Mouse (Mus musculus) embryonic facial prominence, embryonic 13.5 days (tissue): ENCODE results near the gene Nfib. TPM values are rescaled to one million over a fixed set of nuclear protein-coding genes. Genes with fewer than 3 reads are reported as not detected.

Source experiments
- ATAC-seq: fragments of 200-750 bp; cut with Nextera tagmentation; 2 replicates; pipeline ENCODE4 v1.8.0; 2017; ENCODE audit warnings: low read depth; ENCODE audit not compliant: insufficient number of reproducible peaks, insufficient read depth, low FRiP score, low TSS enrichment
- H3K27ac ChIP-seq: fragments of 300-500 bp; sonication (generic); 2 replicates; pipeline ENCODE4 v1.5.1; 2015; ENCODE audit warnings: moderate library complexity, mild to moderate bottlenecking, inconsistent platforms
- H3K27me3 ChIP-seq: fragments of 300-500 bp; sonication (generic); 2 replicates; pipeline ENCODE4 v1.6.1; 2015; ENCODE audit warnings: mild to moderate bottlenecking, inconsistent platforms
- H3K36me3 ChIP-seq: fragments of 300-500 bp; sonication (generic); 2 replicates; pipeline ENCODE4 v1.6.1; 2015; ENCODE audit warnings: mild to moderate bottlenecking, inconsistent platforms
- H3K4me1 ChIP-seq: fragments of 300-500 bp; sonication (generic); 2 replicates; pipeline ENCODE4 v1.6.1; 2015; ENCODE audit warnings: inconsistent platforms
- H3K4me2 ChIP-seq: fragments of 300-500 bp; sonication (generic); 2 replicates; pipeline ENCODE4 v1.6.1; 2015; ENCODE audit warnings: moderate library complexity, mild to moderate bottlenecking, inconsistent platforms
- H3K4me3 ChIP-seq: fragments of 300-500 bp; sonication (generic); 2 replicates; pipeline ENCODE4 v1.5.1; 2015; ENCODE audit warnings: mild to moderate bottlenecking, inconsistent platforms
- H3K9ac ChIP-seq: fragments of 300-500 bp; sonication (generic); 2 replicates; pipeline ENCODE4 v1.6.1; 2015; ENCODE audit warnings: mild to moderate bottlenecking, inconsistent platforms
- H3K9me3 ChIP-seq: fragments of 300-500 bp; sonication (generic); 2 replicates; pipeline ENCODE4 v1.6.1; 2016; ENCODE audit warnings: inconsistent platforms
- WGBS: fragments of 180-500 bp; shearing (Covaris S2); methylation state at CpG from one replicate; pipeline ENCODE4 v1.1.7; 2015; ENCODE audit warnings: mixed read lengths; 5-methylcytosine and 5-hydroxymethylcytosine counted together
- polyA plus RNA-seq: library from polyadenylated mRNA; unstranded; fragments of >200 nt; fragmentation: Nextera tagmentation; extraction: Ambion mirVana; gene quantifications from 2 replicates; pipeline ENCODE4 v1.2.1, GENCODE M21; 2015

The Nfib gene
- polyA plus RNA-seq, 1 experiment from 2014 or later: 104 TPM

DNA sequence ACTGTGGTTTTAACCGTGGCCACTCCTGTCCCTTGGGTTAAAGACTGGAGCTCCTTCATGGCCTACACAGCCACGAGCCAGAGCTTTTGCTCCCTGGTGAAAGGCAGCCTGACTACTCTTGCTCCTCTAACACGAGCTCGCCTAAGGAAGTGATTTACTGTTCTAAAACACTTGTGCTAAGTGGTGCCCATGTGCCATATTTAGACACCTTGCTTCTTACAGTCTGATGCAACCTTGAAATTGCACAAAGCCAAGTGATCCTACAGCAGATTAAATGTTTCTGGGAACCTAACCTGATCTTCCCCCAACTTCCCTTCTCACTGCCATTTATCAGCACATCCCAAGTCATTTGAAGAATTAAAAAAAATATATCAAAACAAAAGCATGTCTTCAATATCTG lies 317.9 kb downstream of the Nfib start:
- Histone ChIP-seq H3K27me3 (no peaks in the 10 kb centered on the region), H3K4me3 (no peak overlapping the region), H3K9me3 (no peaks in the 10 kb centered on the region), H3K9ac (no peak overlapping the region), H3K4me2 (no peak overlapping the region), H3K4me1 (peaks cover 61% of the 10 kb centered on the region), H3K36me3 (0 out of 2 replicates have a peak, but pooled peaks cover 6% of the 10 kb centered on the region), H3K27ac (peak overlapping the region; percentile 28; the same call in 1 of the 2 replicates)
- WGBS: 87% methylated on average over 4 of the region's 4 CpGs
- ATAC-seq: no peak

- no peak overlapping the region for H3K4me3 ChIP-seq
- H3K4me1 ChIP-seq: peaks cover 50% of the 10 kb centered on the region
- no peaks in the 10 kb centered on the region for H3K9me3 ChIP-seq
- peak; percentile 48; the same call in 1 of the 2 replicates for ATAC-seq
- no peak overlapping the region for H3K4me2 ChIP-seq
- H3K27me3 ChIP-seq: no peaks in the 10 kb centered on the region
- H3K27ac ChIP-seq: no peak overlapping the region
- H3K9ac ChIP-seq: no peak overlapping the region
- WGBS: 42% methylated on average over 4 of the region's 4 CpGs
- H3K36me3 ChIP-seq: 0 out of 2 replicates have a peak, but pooled peaks cover 6% of the 10 kb centered on the region
These were observed 319.1 kb downstream of the Nfib start for GRCm38 (mm10) chr4:82386222-82386993.

DNA sequence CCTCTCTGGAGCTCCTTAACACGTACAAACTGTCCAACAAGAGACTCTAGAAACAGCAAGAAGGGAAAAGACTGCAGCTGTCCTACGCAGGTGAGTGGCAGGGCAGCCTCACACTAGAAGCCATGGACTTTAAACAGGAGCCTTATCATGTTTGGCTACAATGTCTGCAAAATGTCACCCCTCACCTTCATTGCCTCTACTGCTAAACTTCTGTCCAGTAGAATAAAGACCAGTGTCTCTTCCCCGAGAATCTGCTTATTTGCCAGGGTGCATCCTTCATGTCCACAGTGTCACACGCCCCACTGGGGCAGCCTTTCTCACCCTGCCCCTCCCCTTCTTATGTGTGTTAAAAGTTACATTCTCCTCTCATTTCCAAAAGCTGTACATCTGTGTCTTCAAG lies 319.9 kb downstream of the Nfib start:
- H3K27me3 ChIP-seq: no peaks in the 10 kb centered on the region
- H3K4me2 ChIP-seq: no peak overlapping the region
- H3K27ac ChIP-seq: no peak overlapping the region
- no peak overlapping the region for H3K4me3 ChIP-seq
- ATAC-seq: no peak
- no peaks in the 10 kb centered on the region for H3K9me3 ChIP-seq
- peaks cover 10% of the 10 kb centered on the region; the same call in 1 of the 2 replicates for H3K36me3 ChIP-seq
- H3K9ac ChIP-seq: no peak overlapping the region
- peaks cover 43% of the 10 kb centered on the region for H3K4me1 ChIP-seq
- 79% methylated on average over 4 of the region's 4 CpGs for WGBS

GRCm38 (mm10) chr4:82383991-82384731 lies 321.4 kb downstream of the Nfib start:
- no peaks in the 10 kb centered on the region for H3K9me3 ChIP-seq
- peak overlapping the region; percentile 24 for H3K27ac ChIP-seq
- no peak overlapping the region for H3K4me2 ChIP-seq
- 64% methylated on average over 11 of the region's 11 CpGs for WGBS
- H3K4me1 ChIP-seq: peaks cover 40% of the 10 kb centered on the region
- ATAC-seq: no peak
- H3K9ac ChIP-seq: no peak overlapping the region
- peaks cover 4% of the 10 kb centered on the region; the same call in 1 of the 2 replicates for H3K36me3 ChIP-seq
- H3K4me3 ChIP-seq: no peak overlapping the region
- H3K27me3 ChIP-seq: no peaks in the 10 kb centered on the region

DNA sequence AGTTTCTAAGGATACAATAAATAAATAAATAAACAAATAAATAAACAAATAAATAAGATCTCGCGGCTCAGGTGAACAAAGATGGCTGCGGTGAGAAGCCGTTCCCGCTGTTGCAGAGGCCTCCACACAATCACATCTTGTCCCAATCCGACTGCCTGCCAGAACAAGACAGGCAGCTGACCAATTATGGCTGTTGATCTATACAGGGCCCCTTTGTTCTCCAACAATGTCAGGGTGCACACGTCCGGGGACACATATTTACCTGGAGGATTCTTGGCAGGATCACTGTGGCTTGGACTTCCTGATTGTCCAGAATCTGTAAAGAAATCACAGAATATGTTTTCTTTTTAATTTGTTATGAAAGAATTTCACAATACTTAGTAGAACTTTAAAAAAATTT lies 322.2 kb downstream of the Nfib start:
- 61% methylated on average over 8 of the region's 8 CpGs for WGBS
- no peak for ATAC-seq

GRCm38 (mm10) chr4:82381786-82382185 lies 323.8 kb downstream of the Nfib start:
- Histone ChIP-seq H3K9me3 (no peaks in the 10 kb centered on the region), H3K4me3 (no peak overlapping the region), H3K4me2 (no peak overlapping the region), H3K4me1 (peaks cover 30% of the 10 kb centered on the region), H3K9ac (no peak overlapping the region), H3K36me3 (peaks cover 4% of the 10 kb centered on the region; the same call in 1 of the 2 replicates), H3K27me3 (no peaks in the 10 kb centered on the region), H3K27ac (no peak overlapping the region)
- WGBS: 67% methylated on average over 1 of the region's 1 CpGs
- no peak for ATAC-seq

More for the DNA sequence above, 322.2 kb downstream of the Nfib start:
- Histone ChIP-seq H3K4me3 (no peak overlapping the region), H3K4me1 (peaks cover 40% of the 10 kb centered on the region), H3K27ac (no peak overlapping the region; the same call in 1 of the 2 replicates), H3K4me2 (no peak overlapping the region), H3K36me3 (peaks cover 4% of the 10 kb centered on the region; the same call in 1 of the 2 replicates), H3K9me3 (no peaks in the 10 kb centered on the region), H3K27me3 (no peaks in the 10 kb centered on the region), H3K9ac (no peak overlapping the region)

DNA sequence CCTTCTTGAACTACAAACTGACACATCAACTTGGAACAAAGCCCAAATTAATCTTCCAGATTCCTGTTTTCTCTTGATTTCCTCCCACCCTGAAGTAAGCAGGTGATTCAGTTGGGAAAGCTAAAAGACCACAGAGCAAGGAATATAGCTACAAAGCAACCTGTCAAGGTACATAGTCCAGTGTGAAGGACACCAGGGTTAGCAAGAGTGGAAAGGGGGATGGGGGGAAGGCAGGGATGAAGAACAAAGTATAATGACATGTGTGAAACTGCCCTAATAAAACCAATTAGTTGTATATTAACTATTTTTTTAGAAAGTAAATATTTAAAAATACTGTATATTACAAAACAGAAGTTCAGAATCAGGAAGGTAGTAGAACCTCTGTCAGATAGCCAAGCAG lies 325.0 kb downstream of the Nfib start:
- H3K4me2 ChIP-seq: no peak overlapping the region
- H3K27me3 ChIP-seq: no peaks in the 10 kb centered on the region
- H3K9ac ChIP-seq: no peak overlapping the region
- no peak overlapping the region for H3K27ac ChIP-seq
- H3K4me1 ChIP-seq: peaks cover 19% of the 10 kb centered on the region
- no peak overlapping the region for H3K4me3 ChIP-seq
- no peak for ATAC-seq
- H3K36me3 ChIP-seq: peaks cover 4% of the 10 kb centered on the region; the same call in 1 of the 2 replicates
- no peaks in the 10 kb centered on the region for H3K9me3 ChIP-seq

DNA sequence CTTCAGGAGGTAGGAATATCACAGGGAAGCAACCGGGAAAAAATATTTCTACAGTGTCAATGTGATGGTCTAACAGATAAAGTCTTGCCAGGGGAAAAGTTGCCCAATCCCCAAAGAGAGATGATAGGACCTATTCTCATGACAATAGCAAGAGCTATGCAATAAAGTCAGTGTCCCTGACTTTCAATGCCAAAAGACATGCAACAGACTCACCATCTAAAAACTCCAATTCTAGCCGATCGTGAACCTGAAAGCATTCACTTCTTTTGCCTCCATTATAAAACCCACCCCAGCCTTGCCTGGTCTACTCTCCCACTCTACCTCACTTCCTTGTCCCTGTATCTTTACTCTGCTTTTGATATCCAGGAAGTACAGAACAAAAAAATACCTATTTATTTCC lies 327.5 kb downstream of the Nfib start:
- Histone ChIP-seq H3K4me1 (peaks cover 6% of the 10 kb centered on the region), H3K27me3 (no peaks in the 10 kb centered on the region), H3K9me3 (no peaks in the 10 kb centered on the region), H3K4me3 (no peak overlapping the region), H3K36me3 (peaks cover 8% of the 10 kb centered on the region; the same call in 1 of the 2 replicates), H3K27ac (no peak overlapping the region), H3K4me2 (no peak overlapping the region), H3K9ac (no peak overlapping the region)
- ATAC-seq: no peak
- WGBS: 92% methylated on average over 3 of the region's 3 CpGs

DNA sequence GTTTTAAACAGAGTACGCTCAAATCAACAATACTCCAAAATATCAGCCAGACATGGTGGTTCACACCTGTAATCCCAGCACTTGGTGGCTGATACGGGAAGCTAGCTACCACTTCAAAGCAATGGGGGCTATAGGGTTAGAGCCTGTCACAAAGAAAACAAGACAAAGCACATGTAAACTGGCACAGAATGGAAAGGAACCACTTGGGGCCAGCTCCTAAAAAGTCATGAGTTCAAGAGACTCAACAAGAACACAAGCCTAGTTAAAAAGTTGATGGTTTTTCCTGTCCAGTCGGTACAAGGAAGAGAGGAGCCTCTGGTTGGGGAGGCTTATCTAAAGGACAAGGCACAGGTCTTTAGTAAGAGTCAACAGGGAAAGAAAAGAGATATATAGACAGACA lies 327.9 kb downstream of the Nfib start:
- Histone ChIP-seq H3K9ac (no peak overlapping the region), H3K4me3 (no peak overlapping the region), H3K9me3 (no peaks in the 10 kb centered on the region), H3K4me1 (peaks cover 6% of the 10 kb centered on the region), H3K27ac (no peak overlapping the region), H3K36me3 (peaks cover 11% of the 10 kb centered on the region), H3K27me3 (no peaks in the 10 kb centered on the region), H3K4me2 (no peak overlapping the region)
- no peak for ATAC-seq
- 87% methylated on average over 3 of the region's 3 CpGs for WGBS

DNA sequence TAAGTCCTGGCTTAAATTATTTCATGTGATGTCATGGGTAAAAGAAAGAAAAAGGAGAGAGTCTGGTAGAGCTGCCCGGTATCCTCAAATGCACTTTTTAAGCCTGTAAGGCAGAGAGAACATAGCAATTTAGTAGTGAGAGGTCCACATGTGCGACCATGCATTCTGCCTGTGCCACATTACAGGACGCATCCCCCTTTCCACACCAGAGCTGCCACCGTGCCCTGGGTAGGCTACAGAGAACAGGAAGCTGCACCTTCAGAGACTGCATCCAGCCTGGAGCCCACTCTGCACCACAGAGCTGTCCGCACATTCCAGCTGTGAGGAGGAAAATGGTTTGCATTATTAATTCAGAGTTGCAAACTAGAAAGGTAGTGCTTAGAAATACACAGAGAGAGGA lies 331.0 kb downstream of the Nfib start:
- Histone ChIP-seq H3K27me3 (no peaks in the 10 kb centered on the region), H3K36me3 (peaks cover 20% of the 10 kb centered on the region), H3K4me3 (no peak overlapping the region), H3K4me2 (no peak overlapping the region), H3K9me3 (no peaks in the 10 kb centered on the region), H3K27ac (peak overlapping the region; percentile 3; the same call in 1 of the 2 replicates), H3K9ac (no peak overlapping the region), H3K4me1 (peaks cover 6% of the 10 kb centered on the region)
- WGBS: 54% methylated on average over 5 of the region's 5 CpGs
- no peak for ATAC-seq

DNA sequence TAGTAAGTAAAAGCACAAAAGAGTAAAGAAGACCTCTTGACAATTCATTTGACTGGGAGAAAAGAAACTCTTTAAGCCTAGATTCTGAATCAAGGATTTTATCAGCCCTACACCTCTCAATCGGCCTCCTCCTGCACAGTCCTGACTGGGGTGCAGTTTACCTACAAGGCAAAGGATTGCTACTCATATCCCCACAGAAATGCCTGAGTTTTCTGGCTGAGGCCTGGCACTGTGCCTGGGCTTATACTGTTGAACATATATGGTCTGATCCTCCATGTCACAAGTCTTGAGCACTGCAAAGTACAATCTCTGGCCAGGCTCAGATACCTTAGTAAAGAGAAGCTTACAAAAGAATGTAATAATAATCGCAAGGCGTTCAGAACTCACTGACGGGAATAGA lies 333.3 kb downstream of the Nfib start:
- Histone ChIP-seq H3K9ac (no peak overlapping the region), H3K9me3 (no peaks in the 10 kb centered on the region), H3K36me3 (peaks cover 20% of the 10 kb centered on the region), H3K4me2 (no peak overlapping the region), H3K4me1 (peaks cover 6% of the 10 kb centered on the region), H3K27ac (no peak overlapping the region), H3K4me3 (no peak overlapping the region), H3K27me3 (no peaks in the 10 kb centered on the region)
- ATAC-seq: no peak
- 91% methylated on average over 4 of the region's 4 CpGs for WGBS

DNA sequence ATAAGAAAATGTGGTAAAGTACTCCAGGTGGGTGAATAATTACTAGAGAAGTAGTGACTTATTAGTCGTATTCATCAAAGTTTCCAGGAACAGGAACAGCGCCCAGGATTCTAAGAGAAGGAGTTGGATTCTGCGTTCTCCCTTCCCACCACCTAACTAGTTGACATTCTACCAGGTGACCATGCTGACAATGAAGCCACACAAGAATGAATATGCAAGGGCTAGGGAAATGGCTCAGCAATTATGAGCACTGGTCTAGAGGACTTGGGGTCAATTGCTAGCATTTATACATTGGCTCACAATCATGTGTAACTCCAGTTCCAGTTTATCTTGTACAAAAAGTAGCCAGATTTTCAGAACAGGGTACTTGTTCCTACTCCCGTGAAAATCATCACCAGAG lies 334.1 kb downstream of the Nfib start:
- Histone ChIP-seq H3K27ac (no peak overlapping the region), H3K4me2 (no peak overlapping the region), H3K4me1 (peaks cover 6% of the 10 kb centered on the region), H3K9ac (no peak overlapping the region), H3K36me3 (peaks cover 20% of the 10 kb centered on the region), H3K4me3 (no peak overlapping the region), H3K27me3 (no peaks in the 10 kb centered on the region), H3K9me3 (no peaks in the 10 kb centered on the region)
- ATAC-seq: no peak
- 92% methylated on average over 4 of the region's 4 CpGs for WGBS
